Mouse (Mus musculus) testis, adult 2 months (tissue): ENCODE measurements around the gene Ankdd1b. TPM values are rescaled to one million over a fixed set of nuclear protein-coding genes. Genes with fewer than 3 reads are reported as not detected.

Experiments
- H3K27ac ChIP-seq: fragments of 200-500 bp; 2 replicates; pipeline ENCODE4 v1.5.1; 2012; ENCODE audit warnings: low read depth, low read length; ENCODE audit not compliant: control insufficient read depth, insufficient read depth
- H3K27me3 ChIP-seq: fragments of 200-500 bp; 2 replicates; pipeline ENCODE4 v1.6.1; 2012; ENCODE audit warnings: mild to moderate bottlenecking, low read length, moderate library complexity; ENCODE audit not compliant: control insufficient read depth, insufficient read depth
- H3K36me3 ChIP-seq: fragments of 200-500 bp; 2 replicates; pipeline ENCODE4 v1.6.1; 2012; ENCODE audit warnings: mild to moderate bottlenecking, low read length; ENCODE audit not compliant: control insufficient read depth, insufficient read depth
- H3K4me1 ChIP-seq: fragments of 200-500 bp; 2 replicates; pipeline ENCODE4 v1.6.1; 2012; ENCODE audit warnings: low read length; ENCODE audit not compliant: control insufficient read depth, insufficient read depth
- H3K4me3 ChIP-seq: fragments of 200-500 bp; 2 replicates; pipeline ENCODE4 v1.5.1; 2012; ENCODE audit warnings: low read depth, mild to moderate bottlenecking, low read length, moderate library complexity, mixed read lengths; ENCODE audit not compliant: control insufficient read depth
- CTCF ChIP-seq: fragments of 200-500 bp; IDR thresholded peaks from 2 replicates; pipeline ENCODE4 v1.5.1; 2012; ENCODE audit warnings: low read depth, mild to moderate bottlenecking, inconsistent platforms, low read length, moderate library complexity; ENCODE audit not compliant: control insufficient read depth, insufficient read depth, insufficient replicate concordance
- POLR2A ChIP-seq: fragments of 200-500 bp; IDR thresholded peaks from 2 replicates; pipeline ENCODE4 v1.6.1; 2012; ENCODE audit warnings: low read depth, mild to moderate bottlenecking, inconsistent platforms, low read length, moderate library complexity; ENCODE audit not compliant: control insufficient read depth
- polyA plus RNA-seq: library from polyadenylated mRNA; depleted of rRNA; stranded (reverse); fragments of >200 nt; gene quantifications from 2 replicates; pipeline ENCODE4 v1.2.3, GENCODE M21; 2012

The Ankdd1b gene
- polyA plus RNA-seq, 1 experiment: 0.99 TPM

DNA sequence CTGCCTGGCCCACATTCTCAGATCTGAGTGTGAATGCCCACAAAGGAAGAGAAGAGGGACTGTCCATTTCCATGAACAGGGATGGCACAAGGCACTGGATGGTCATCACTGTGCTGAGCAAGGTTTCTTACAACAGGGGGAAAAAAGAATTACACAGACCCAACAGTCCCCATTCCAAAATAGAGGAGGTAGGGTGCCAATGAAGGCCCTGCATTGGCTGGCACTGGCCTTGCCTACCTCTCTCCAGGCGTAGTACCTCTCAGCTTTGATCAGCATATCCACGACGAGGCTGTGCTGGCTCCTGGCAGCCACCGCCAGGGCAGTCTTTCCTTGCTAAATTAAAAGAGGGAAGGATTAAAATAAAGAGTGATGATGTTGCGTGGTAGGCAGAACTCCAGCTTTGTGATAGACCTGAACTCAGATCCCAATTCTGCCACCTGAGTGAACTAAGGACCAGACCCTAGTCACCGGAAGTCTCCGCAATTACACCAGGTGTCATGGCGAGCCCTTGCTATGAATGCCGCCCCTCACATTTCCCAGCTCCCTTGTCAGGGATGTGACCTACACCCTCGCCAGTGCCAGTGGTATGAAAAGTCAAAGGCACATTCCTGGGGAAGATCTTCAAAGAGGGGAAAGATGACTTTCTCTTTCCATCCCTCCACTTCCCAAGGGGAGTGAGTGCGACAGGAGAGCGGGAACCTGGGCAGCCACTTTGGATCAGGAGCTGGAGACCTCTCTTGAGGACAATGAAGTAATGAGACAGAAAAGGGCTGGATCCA is 46.3 kb downstream of the Ankdd1b start:
- Histone ChIP-seq H3K4me3 (no peak overlapping the region), H3K27ac (no peak overlapping the region), H3K4me1 (no peaks in the 10 kb centered on the region), H3K27me3 (no peaks in the 10 kb centered on the region), H3K36me3 (no peaks in the 10 kb centered on the region)
- TF ChIP-seq POLR2A: no peak
- no peak for TF ChIP-seq CTCF

GRCm38 (mm10) chr13:96421230-96421629 is 49.8 kb downstream of the Ankdd1b start:
- Histone ChIP-seq H3K4me1 (peaks cover 4% of the 10 kb centered on the region; the same call in 1 of the 2 replicates), H3K27ac (no peak overlapping the region), H3K36me3 (no peaks in the 10 kb centered on the region), H3K27me3 (no peaks in the 10 kb centered on the region), H3K4me3 (no peak overlapping the region)
- TF ChIP-seq CTCF (no peak), POLR2A (no peak)

GRCm38 (mm10) chr13:96418487-96418886 is 52.5 kb downstream of the Ankdd1b start:
- H3K27me3 ChIP-seq: no peaks in the 10 kb centered on the region
- H3K4me3 ChIP-seq: no peak overlapping the region
- H3K27ac ChIP-seq: no peak overlapping the region
- peaks cover 5% of the 10 kb centered on the region; the same call in 1 of the 2 replicates for H3K4me1 ChIP-seq
- no peaks in the 10 kb centered on the region for H3K36me3 ChIP-seq
- TF ChIP-seq CTCF: no peak
- no peak for TF ChIP-seq POLR2A

GRCm38 (mm10) chr13:96417261-96417813 is 53.7 kb downstream of the Ankdd1b start:
- H3K4me3 ChIP-seq: no peak overlapping the region
- H3K27me3 ChIP-seq: no peaks in the 10 kb centered on the region
- TF ChIP-seq CTCF (no peak), POLR2A (no peak)
- H3K27ac ChIP-seq: peak overlapping the region; percentile 81
- no peaks in the 10 kb centered on the region for H3K36me3 ChIP-seq
- H3K4me1 ChIP-seq: peaks cover 5% of the 10 kb centered on the region; the same call in 1 of the 2 replicates

GRCm38 (mm10) chr13:96416380-96416779 is 54.6 kb downstream of the Ankdd1b start:
- Histone ChIP-seq H3K4me3 (no peak overlapping the region), H3K4me1 (peaks cover 5% of the 10 kb centered on the region; the same call in 1 of the 2 replicates), H3K36me3 (no peaks in the 10 kb centered on the region), H3K27ac (peak overlapping the region; percentile 64), H3K27me3 (no peaks in the 10 kb centered on the region)
- no peak for TF ChIP-seq POLR2A
- TF ChIP-seq CTCF: no peak

GRCm38 (mm10) chr13:96414384-96414783 is 56.6 kb downstream of the Ankdd1b start:
- Histone ChIP-seq H3K36me3 (no peaks in the 10 kb centered on the region; the same call in none of the 2 replicates), H3K4me3 (no peak overlapping the region)
- TF ChIP-seq CTCF: no peak
- TF ChIP-seq POLR2A: no peak

DNA sequence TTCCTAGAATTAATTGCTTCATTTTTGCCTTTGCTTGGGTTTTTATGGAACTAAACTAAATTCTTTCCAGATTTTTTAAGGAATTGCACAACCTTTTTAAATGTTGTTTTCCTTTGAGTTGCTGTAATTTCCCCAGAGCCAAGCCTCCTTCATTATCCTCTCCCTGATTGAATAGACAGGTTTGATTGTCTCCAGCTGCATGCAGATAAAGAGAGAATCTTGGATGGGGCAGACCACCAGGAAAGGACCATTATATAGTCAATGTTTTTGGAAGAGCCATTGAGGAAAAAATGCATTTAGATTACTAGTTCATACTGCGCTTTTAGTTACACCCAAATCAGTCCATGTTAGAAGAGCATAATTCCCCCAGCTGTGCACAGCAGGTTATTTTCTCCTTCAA is 62.2 kb downstream of the Ankdd1b start:
- no peak for TF ChIP-seq POLR2A
- TF ChIP-seq CTCF: no peak
- peaks cover 7% of the 10 kb centered on the region for H3K36me3 ChIP-seq

More at GRCm38 (mm10) chr13:96414384-96414783, 56.6 kb downstream of the Ankdd1b start:
- Histone ChIP-seq H3K27ac (no peak overlapping the region), H3K27me3 (no peaks in the 10 kb centered on the region), H3K4me1 (peaks cover 5% of the 10 kb centered on the region; the same call in 1 of the 2 replicates)

DNA sequence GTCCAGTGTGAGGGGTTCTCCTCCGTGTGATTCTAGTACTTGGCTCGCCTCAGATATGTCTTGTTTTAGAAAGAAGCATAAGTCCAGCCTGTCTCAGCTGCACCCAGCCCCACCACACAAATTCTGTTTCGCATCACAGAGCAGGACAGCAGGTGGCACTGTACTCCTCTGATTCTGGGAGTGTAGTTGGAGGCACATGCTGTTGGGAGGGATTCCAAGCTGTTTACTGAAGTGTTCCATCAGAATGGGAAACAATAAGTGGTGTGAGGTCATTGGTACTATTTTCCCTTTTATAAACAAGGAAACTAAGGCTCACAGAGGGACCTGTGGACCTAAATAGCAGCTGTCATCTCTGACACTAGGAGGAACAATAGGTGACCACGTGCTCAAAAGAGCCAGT is 64.0 kb downstream of the Ankdd1b start:
- H3K4me3 ChIP-seq: no peak overlapping the region
- H3K27me3 ChIP-seq: no peaks in the 10 kb centered on the region
- TF ChIP-seq CTCF (peak; percentile 63; the same call in 1 of the 2 replicates), POLR2A (no peak)
- peaks cover 8% of the 10 kb centered on the region for H3K36me3 ChIP-seq
- H3K27ac ChIP-seq: no peak overlapping the region
- H3K4me1 ChIP-seq: no peaks in the 10 kb centered on the region

More for the DNA sequence above, 62.2 kb downstream of the Ankdd1b start:
- Histone ChIP-seq H3K4me3 (no peak overlapping the region), H3K27ac (no peak overlapping the region), H3K4me1 (no peaks in the 10 kb centered on the region), H3K27me3 (no peaks in the 10 kb centered on the region)
